Mouse (Mus musculus): Measurements from ENCODE around the gene Gli2.

Gene Gli2

DNA sequence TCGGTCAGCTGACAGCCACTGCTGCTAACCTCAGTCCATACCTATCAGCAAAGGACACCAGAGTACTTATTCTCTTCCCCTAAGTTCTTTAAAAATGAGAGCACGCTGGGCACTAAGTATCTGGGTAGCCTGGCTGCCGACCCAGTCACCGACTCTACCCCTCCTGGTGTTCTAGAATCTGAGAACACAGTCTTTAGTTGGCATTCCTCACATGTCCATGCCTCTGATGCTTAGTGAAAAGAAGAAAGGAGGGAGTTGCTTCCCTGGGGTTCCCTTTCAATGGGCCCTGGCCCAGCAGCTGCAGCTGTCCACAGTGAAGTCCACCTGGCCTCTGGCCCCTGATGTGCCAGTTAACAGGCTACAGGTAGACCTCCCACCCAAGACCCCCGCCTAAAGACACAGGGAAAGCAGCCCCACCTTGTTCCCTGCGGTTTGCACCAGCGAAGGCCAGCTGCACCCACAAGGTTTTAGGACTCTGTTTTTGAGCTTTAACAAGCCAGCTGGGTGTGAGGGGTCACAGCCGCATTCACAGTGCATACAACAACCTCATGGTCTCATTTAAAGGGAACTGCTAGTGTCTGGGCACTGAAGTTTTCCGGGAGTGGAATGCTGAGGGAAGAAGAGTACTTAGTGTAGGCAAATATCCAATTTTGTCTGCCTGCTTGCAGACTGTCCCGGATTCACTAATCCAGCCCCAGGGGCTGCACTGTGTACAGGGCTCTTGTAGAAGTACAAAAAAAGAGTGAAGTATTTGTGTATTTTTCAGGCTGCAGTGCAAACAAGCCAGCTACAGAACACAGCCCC, 3.4 kb downstream of the Gli2 start:
- DNase-seq: no peak

DNA sequence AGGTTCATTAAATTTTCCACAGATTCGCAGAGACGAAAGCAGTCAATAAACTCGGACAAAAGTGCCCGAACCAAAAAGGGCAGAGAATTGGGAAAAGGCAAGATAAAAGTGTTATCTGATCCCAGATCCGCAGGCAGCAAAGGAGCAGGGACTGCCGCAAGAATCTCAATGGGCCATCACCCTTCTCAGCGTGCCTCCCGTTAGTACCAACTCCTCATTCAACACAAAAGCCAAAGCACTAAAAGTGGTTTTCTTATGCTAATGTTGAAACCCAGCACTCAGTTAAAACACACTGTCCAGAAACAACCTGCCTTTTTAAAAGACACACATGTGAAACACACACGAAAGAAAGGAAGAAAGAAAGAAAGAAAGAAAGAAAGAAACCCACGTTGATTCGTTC, 4.4 kb downstream of the Gli2 start:
- DNase-seq: no peak

DNA sequence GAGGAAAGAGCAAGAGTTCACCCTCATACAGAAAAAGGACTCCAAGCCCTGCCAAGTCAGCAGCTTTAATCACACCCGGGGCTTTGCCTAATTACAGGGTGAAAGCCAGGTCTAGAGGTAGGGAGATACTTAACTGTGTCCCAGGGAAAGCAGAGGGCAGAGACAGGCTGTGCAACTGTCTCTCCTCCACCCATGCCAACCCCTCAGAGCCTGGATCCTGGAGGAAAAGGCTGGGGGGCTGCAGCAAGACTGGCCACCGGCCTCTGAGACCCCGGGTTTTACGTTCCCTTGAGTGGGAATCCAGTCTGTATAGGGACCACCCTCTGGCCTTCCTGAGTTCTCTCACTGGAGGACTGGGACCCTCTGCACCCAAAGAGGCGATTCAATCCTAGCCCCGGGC, 4.9 kb downstream of the Gli2 start:
- DNase-seq: no peak

DNA sequence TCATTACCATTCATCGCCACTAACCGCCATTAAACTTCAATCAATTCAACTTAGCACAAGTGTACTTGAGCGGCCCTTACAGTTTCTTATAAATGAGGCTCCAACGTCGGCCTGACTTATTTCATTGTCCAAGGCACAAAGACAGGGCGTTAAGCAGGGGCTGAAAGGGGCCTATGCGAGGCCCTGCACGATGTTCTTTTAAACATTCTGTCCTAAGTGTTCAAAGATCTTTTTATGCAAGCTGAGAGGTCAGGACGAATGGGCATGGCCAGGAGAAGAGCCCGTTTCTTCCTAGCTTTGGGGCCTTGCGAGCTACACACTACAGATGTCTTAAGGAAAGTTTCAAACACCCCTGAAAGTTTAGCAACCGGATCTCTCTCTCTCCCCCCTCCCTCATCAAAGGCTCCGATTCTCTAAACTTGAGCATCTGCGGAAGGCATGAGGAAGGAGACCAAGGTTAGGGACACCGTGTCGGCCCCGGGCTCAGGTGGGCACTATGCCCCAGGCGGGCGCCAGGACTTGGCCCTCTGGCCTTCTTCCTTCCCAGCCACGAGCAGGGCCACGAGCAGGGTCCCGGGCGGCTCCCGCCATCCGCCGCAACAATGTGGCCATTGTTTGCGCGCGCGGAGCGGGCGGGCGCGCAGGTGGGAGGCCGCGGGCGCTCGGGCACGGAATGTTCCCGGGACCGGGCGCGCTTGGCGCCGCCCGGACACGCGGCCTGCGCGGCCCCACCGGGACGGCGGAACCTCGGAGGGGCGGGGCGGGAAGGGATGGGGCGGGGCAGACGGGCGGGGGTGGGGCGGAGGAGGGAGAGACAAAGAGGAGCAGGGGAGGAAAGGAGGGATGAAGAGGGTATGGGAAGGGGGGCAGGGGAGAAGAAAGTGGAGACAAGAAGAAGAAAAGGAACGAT, 5.7 kb downstream of the Gli2 start:
- DNase-seq: no peak

DNA sequence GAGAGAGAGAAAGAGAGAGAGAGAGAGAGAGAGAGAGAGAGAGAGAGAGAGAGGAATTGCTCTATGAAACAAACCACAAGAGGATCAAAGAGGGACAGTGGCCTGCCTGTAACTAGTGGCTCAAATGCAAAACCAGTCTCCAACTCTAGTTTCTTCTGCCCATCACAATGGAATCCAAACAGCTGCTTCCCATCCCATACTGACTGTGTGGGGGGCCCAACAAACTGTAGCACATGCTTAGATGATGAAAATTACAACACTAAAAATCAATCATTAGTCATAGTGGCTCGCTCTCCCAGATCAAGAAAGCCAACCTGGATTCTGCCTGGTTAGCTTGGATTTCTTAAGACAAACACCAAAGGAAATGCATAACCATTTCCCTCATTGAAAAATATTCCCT, 15.0 kb downstream of the Gli2 start:
- no peak for DNase-seq

DNA sequence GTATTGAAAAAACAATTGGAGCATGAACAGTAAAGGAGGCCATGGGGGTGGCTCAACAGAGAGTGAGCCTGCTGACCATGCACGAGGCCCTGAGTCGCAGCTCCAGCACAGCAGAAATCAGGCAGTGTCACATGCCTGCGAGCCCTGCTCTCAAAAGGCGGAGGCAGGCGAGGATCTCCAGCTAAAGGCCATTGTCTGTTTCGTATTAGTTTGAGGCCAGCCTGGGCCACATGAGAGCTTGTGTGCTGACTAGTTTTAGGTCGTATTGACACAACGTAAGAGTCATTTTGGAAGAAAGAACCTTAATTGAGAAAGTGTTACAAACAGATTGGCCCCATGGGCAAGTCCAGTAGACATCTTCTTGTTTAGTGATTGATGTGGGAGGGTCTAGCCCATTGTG, 17.5 kb downstream of the Gli2 start:
- DNase-seq: no peak

DNA sequence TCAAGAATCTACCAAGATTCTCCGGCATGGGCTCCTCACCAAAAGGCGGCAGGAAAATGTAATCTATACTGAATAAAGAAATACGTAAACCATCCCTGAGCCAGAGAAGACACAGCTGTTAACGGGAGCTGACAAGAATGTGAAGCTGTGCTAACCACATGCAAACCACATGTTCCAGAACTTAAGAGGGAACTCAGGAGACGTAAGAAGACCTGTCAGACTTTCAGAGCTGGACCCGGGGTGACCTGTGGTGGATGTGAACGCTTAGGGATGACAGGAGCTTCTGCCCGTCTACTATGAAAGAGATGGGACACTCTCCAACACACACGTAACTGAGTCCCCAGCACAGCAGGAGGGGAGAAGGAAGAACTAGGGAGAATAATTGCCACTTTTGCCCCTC, 18.1 kb downstream of the Gli2 start:
- no peak for DNase-seq

DNA sequence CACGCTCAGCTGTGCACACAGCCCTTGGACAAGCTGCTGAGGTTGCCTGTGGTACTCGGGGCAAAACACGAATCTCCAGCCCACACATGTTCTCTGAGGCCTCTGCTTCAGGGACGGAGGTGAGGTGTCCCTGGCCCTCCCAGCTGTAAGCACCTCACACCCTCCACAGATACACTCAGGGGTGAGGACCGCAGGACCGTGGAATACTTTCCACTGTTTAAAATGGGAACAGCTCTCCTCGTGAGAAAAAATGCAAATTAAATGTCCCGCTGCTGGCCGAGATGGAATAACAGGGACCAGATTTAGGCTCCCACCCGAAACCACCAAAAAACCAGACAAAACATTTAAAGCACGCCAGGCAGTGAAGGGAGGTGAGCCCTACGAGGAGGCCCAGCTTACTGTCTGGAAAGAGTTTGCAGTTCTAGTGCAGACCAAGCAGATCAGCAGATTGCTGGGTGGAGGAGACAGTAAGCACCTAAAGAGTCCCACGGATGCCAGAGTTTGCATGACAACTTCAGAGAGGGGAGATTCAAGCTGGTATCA, 19.2 kb downstream of the Gli2 start:
- DNase-seq: no peak

DNA sequence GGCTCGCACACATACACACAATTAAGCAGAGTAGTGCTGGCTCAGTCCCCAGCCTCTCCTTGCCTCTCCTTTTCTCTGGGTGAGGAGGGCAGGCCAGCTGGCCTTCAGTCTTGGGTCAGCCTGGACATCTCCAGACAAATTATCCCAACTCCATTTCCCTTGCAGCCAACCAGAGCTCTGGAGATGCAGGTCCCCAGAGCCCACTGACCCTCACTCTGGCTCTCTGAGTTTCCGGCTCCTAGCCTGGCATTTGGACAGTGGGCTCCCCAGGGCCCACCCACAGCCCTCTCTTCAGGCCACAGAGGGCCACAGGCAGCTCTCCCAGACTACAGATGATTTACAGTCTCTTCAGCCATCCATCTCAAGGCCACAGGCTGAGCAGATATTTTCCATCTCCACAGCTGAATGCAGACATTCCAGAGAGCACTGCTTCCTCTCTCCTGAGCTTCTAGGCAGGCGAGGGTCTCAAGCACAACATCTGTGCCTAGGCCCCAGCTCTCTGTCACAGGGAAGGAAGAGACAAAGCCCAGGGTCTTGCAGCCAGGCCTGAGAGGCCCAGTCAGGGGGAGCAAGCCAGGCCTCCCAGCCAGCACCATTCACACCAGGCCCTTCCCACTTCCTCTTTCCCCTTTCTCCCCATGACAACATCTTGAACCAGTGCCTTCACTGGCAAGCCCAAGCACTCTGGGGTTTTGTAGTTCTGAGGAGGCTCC, 19.8 kb downstream of the Gli2 start:
- DNase-seq: no peak

DNA sequence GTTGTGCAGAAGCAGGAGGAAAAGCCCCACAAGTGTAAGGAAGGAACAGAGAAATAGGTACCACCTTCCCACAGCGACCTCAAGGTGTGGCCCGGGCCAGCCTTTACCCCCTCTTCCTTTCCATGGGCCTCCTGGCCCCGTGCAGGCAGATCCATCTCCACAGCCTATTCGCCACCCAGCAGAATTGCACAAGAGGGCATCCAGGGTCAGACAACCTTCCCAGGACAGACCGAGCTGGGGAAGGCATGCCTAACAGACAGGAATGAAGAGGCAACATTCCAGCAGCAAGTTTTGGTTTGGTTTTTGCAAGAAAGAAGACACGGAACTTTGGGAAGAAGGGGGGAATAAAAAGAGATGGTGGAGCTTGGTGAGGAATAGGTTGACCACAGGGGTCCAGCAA, 22.2 kb downstream of the Gli2 start:
- no peak for DNase-seq

DNA sequence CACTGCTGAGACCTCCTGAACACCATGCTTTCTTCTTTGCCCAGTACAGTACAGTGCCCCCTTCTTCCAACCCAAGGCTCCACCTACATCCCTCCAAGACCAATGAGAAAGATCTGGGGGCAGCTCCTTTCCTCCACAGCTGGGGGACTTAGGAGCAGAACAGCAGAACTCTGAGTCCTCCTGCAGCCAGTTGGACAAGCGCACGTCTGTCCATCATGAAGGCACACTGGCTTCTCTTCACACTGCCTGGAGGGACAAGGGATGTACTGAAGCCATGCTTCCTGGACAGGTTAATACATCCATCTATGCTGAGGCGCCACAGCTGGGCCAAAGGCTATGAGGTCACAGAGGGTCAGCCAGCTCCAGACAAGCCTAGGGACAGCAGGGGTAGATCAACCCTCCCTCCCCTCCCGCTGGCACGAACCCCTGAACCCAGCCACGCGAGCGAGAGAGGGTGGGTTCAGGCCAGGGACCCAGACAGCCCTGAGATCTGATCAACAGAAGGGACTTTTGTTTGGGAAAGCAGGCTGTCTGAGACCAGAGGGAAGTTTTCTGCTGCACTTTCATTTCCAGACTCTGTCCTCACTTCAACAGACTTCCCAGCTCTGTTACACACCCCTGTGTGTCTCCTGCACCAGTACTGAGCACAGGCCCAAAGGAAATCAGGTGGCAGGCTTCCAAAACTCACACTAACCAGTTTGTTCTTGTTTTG, 27.6 kb downstream of the Gli2 start:
- DNase-seq: no peak

DNA sequence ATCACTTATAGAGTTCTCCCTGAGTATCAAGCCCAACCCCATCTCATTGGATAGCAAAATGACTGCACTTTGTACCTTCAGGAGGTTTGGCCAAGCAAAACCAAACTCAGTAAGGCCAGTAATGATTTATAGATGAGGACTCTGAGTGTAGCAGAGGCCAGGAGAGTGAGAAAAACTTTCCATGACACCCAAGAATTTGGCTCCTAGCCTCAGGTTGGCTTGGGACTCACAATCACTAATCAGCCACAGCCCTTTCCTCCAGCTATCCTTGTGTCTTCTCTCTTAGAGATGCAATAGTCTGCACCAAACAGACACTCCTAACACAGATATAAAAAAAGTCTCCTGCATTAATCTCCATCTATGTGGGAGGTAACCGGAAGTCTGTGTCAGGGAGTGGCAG, 31.1 kb downstream of the Gli2 start:
- no peak for DNase-seq

DNA sequence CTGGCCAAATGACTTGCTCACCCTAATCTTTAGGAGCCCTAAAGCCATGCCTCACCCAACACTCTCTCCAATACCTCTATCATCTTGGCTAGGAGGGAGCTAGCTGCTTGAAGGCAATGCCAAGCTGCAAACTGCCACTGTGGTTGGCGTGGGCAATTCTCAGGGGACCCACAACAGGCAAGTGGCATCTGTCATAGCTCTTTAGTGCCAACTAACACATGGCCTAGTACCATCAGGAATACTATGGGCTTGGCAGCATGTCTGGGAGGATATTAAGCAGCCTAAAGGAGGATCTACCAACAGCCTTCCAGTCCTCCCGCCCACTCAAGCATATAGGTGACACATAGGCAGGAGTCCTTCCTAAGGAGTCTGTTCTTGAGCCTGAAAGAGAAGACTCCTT, 33.3 kb downstream of the Gli2 start:
- DNase-seq: no peak

DNA sequence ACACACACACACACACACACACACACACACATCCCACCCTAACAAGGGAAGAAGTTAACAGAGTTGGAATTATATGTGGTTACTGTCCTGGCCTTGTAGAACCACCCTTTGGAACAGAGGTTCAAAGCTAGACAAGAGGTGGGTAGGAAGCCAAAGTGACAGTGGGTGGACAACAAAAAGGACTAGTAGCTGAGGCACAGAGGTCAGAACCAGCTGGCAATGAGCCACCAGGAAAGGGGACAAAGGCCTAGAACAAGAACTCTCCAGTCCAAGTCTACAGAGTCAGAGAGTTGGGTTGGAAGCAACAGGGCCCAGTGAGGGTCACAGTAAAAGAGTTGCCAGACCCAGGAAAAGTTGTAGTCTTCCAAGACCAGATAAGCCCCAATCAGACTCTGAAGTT, 34.4 kb downstream of the Gli2 start:
- DNase-seq: no peak

DNA sequence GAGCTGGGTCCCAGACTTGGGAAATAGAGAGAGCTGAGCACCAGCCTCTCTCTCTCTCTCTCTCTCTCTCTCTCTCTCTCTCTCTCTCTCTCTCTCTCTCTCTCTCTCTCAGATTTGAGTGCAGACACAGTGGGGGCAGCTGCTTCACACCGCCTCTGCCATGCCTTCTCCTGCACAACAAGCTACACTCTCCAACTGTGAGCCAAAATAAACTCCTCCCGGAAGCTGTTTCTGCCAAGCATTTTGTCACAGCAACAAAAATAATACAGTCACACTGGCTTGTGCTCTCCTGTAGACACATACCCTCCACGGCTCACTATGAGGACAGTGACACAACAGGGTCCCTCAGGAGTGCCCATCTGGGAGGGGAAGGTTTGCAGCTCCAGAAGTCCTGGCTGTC, 36.6 kb downstream of the Gli2 start:
- DNase-seq: no peak

DNA sequence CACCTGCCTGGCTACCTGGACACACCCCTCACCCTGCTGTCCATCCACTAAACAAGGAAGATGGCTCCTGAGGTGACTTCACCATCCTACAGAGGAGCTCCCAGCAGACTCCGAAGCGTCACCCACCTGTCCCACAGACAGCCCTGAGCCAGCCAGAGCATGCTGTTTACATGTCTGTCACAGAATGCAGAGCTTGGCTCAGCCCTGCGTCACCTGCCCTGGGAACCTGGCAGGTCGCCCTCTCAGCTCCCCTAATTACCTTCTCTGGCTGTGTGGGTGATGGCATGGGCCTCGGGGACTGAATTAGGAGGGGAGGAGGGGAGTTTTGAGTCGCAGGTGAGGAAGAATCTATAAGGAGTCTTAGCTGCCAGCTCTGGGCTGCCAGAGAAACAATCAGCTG, 38.3 kb downstream of the Gli2 start:
- no peak for DNase-seq

DNA sequence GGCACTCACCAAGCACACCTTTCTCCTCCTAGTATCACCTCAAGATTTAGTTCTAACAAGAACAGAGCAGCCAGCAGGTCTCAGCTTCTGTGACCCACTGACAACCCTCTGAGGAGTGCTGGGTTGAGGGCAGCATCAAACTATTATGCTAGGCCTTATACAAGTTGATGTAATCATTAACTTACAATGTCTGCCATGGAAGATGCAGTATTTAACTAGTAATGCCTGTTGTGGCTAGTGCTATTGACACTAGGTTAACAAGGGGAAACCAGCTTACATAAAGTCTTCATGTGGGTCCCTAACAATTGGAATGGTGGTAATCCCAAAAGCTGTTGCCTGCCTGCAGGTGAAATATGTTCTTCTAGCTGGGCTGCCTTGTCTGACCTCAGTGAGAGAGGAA, 44.5 kb downstream of the Gli2 start:
- DNase-seq: no peak

DNA sequence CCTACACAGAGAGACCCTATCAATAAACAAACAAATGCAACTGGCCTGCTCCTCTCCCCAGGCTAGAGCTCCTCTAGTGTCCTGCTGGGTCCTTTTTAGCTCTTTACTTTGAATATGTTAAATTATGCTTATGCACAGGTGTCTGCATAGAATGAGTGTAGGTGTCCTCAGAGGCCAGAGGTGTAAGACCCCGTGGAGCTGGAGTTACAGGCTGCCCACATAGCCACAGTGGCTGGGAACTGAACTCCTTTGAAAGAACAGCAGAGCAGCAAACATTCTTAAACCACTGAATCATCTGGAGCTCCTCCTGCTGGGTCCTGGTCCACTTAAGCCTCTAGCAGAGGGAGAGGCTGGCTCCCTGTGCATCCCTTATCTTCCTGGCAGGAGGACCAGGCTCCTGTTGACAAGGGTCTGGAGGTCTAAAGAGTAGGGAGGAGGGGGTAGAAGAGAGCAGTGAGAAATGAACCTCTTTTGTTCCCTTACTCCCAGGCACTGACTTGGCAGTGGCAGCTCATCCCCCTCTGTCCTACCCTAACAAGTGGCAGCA, 49.5 kb downstream of the Gli2 start:
- no peak for DNase-seq

DNA sequence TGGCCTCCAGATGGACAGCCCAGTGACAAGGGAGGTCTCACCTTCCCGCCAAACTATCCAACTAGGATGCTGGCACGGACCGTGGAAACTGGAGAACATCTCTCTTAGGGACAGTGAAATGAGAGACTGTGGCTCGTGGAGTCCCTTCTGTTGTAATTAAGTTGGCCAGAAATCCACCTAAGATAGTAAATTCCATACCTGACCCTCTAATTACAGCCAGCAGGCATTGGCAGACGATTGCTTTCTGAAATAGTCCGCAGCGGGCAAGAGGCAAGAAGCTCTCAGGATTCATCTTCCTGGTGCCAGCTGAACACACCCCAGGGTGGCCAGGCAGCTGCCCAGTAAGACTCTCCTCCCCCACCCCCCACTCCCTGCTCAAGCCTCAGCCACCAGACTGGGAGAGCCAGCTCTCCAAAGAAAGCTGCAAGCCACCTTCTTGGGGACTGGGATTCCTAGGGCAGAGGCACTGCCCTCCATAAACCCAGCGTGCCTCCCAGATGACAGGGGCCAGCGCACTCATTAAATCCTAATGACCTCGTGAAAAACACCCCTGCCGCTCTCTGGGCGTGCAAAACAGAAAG, 51.9 kb downstream of the Gli2 start:
- no peak for DNase-seq

DNA sequence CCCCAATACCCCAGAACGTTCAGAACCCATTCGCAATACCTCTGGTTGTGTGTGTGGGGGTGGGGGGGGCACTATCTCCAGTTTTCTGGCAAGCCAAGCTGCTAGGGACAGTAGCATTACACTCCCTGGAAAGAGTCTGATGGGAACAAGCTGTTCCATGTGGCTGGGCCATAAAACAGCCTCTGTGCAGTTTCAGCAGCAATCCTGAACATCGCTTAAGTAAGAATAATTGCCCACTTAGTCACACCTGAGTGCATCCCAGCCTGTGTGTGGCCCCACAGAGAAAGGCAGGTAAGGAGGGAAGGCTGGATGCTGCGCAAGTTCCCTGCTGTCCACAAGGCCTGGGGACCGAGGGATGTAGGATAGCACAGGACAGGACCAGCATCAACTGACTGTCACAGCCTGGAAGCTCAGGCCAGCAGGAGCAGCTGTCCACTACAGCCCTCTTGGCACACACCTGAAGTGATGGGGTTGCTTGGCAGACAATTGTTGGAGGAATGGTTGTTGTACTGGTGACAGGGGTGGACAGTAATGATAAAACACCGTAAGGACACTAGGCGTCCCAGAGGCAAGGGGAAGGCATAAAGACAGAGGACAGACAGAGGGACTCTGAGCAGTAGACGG, 58.8 kb downstream of the Gli2 start:
- DNase-seq: no peak

DNA sequence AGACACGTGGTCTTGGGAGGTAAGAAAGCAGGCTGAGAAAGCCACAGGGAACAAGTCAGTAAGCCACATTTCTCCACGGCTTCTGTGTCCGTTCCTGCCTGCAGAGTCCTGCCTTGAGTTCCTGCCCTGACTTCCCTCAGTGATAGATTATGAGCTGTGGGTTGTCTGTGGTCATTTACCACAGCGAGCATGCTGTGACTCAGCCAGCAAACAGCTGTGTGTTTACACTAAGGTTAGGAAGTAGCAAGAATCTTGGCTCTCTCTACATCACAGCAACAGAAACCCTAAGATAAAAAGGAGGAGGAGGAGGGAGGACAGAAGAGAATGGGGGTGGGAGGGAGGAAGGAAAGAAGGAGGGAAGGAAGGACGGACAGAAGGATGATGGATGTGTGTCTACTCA, 59.6 kb downstream of the Gli2 start:
- DNase-seq: no peak

DNA sequence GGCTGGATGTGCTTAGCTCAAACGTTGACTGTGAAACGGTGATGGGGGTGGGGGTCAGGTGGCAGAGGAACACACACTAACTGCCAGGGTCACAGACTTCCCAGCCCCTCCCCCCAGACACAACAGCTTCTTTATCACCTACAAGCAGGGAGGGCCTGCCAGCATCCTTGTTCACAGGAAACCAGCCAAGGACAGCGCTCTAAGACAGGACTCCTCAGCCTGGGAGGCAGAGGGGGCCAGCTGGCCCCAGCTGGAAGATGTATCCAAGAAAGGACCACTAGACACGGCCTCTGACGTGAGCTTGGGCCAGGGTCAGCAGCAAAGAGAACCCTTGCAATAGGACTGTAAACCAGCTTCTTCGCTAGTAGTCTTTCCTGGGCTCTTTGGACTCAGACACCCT, 65.1 kb downstream of the Gli2 start:
- DNase-seq: no peak
